9 mouse cellular contexts compared by ENCODE assay signal in genomic region chr13:114455788-114456187, GRCm38 (mm10). TPM values are rescaled to one million over a fixed set of nuclear protein-coding genes. Genes with fewer than 3 reads are reported as not detected.
DNase-seq lines count a peak whose midpoint lies in the region; ATAC-seq and TF ChIP-seq lines count a peak whose summit lies in the region.
"Had no signal": no experiment of that assay in that cellular context is flagged by ENCODE, and none has a peak within 500 bp of the region (broad histone marks: within the 10 kb centered on the region; RNA-seq: fewer than 3 reads in every experiment).

No protein-coding gene starts in this region.

- H3K4me2 ChIP-seq in lung, embryonic 16.5 days (ENCODE audit: low read depth, low read length): peak overlapping the region; percentile 55
- peak overlapping the region; percentile 95 for H3K4me2 ChIP-seq in limb, embryonic 14.5 days (replicated peaks; ENCODE audit: low read depth, low read length, severe bottlenecking)
- H3K4me2 ChIP-seq in stomach, embryonic 14.5 days (replicated peaks; ENCODE audit: low read depth, low read length): peak overlapping the region; percentile 96

- H3K36me3 ChIP-seq in lung, embryonic 16.5 days (ENCODE audit: control insufficient read depth, insufficient read depth, low read length): no peaks in the 10 kb centered on the region
- H3K36me3 ChIP-seq in limb, embryonic 14.5 days (ENCODE audit: control insufficient read depth, insufficient read depth, low read length): no peaks in the 10 kb centered on the region; the same call in 1 of the 2 replicates
- no peaks in the 10 kb centered on the region for H3K36me3 ChIP-seq in stomach, embryonic 14.5 days (ENCODE audit: control insufficient read depth, insufficient read depth, low read length)

- H3K27ac ChIP-seq in lung, embryonic 16.5 days (ENCODE audit: low read length): no peak overlapping the region
- H3K27ac ChIP-seq in limb, embryonic 14.5 days (replicated peaks; ENCODE audit: low read depth, low read length): no peak overlapping the region
- H3K27ac ChIP-seq in stomach, embryonic 14.5 days (ENCODE audit: low read length): no peak overlapping the region

- H3K27me3 ChIP-seq in lung, embryonic 16.5 days (ENCODE audit: control insufficient read depth, insufficient read depth, low read depth, low read length): peaks cover 52% of the 10 kb centered on the region
- H3K27me3 ChIP-seq in limb, embryonic 14.5 days (ENCODE audit: control insufficient read depth, insufficient read depth, low read length): peaks cover 23% of the 10 kb centered on the region; the same call in 1 of the 2 replicates
- 0 out of 2 replicates have a peak, but pooled peaks cover 6% of the 10 kb centered on the region for H3K27me3 ChIP-seq in stomach, embryonic 14.5 days (ENCODE audit: control insufficient read depth, insufficient read depth, low read length)

- H3K4me1 ChIP-seq in lung, embryonic 16.5 days (replicated peaks; ENCODE audit: control insufficient read depth, insufficient read depth, low read length): peaks cover 24% of the 10 kb centered on the region
- H3K4me1 ChIP-seq in limb, embryonic 14.5 days (ENCODE audit: control insufficient read depth, insufficient read depth, low read length): peaks cover 9% of the 10 kb centered on the region; the same call in 1 of the 2 replicates
- H3K4me1 ChIP-seq in stomach, embryonic 14.5 days (ENCODE audit: control insufficient read depth, insufficient read depth, low read length): peaks cover 2% of the 10 kb centered on the region; the same call in 1 of the 2 replicates

- no peak for ATAC-seq in lung, embryonic 16.5 days (ENCODE audit: low read depth)
- ATAC-seq in limb, embryonic 14.5 days (ENCODE audit: low FRiP score, low read depth): no peak
- no peak for ATAC-seq in stomach, embryonic 14.5 days (ENCODE audit: insufficient number of reproducible peaks, insufficient read depth, low FRiP score, low read depth)

- TF ChIP-seq POLR2A in limb, embryonic 14.5 days (IDR thresholded peaks at IDR 0.05; ENCODE audit: borderline replicate concordance, extremely low read depth, insufficient read depth, insufficient read length): no peak

- intact Hi-C loops in gastrocnemius, postnatal 14 days (cut with DNase I; ENCODE audit: low total_unique reads): loop anchor here (5.0 kb wide), 1 partner anchor 378 kb away; no protein-coding TSS in a partner anchor

- 0 out of 2 replicates have a peak, but pooled peaks cover 3% of the 10 kb centered on the region for H3K9me3 ChIP-seq in lung, embryonic 16.5 days (ENCODE audit: control insufficient read depth, low read length)
- H3K9me3 ChIP-seq in limb, embryonic 14.5 days (ENCODE audit: control insufficient read depth, low read length): no peaks in the 10 kb centered on the region
- no peaks in the 10 kb centered on the region for H3K9me3 ChIP-seq in stomach, embryonic 14.5 days (ENCODE audit: control insufficient read depth, low read depth, low read length)

- 44% methylated on average over 13 of the region's 13 CpGs for WGBS in lung, embryonic 16.5 days
- 48% methylated on average over 13 of the region's 13 CpGs for WGBS in limb, embryonic 14.5 days
- 49% methylated on average over 13 of the region's 13 CpGs for WGBS in stomach, embryonic 14.5 days

- H3K4me3 ChIP-seq in lung, embryonic 16.5 days (ENCODE audit: low read length): peak overlapping the region; percentile 32
- peak overlapping the region; percentile 59 for H3K4me3 ChIP-seq in limb, embryonic 14.5 days (replicated peaks; ENCODE audit: low read length)
- peak overlapping the region; percentile 50 for H3K4me3 ChIP-seq in stomach, embryonic 14.5 days (ENCODE audit: low read depth, low read length)

- no peak overlapping the region for H3K9ac ChIP-seq in lung, embryonic 16.5 days (ENCODE audit: low read length)
- H3K9ac ChIP-seq in limb, embryonic 14.5 days (ENCODE audit: low read depth, low read length, severe bottlenecking): 0 out of 2 replicates have a peak overlapping the region, but pooled peaks have one; percentile 7
- no peak overlapping the region for H3K9ac ChIP-seq in stomach, embryonic 14.5 days (replicated peaks; ENCODE audit: low read depth, low read length)

- peak; percentile 3 to 6 for DNase-seq in cerebellum, postnatal 10 days
- DNase-seq in cerebellum, adult 9-10 months: no peak
- no peak for DNase-seq in lung, postnatal 4 days
- DNase-seq in limb, embryonic 14.5 days (ENCODE audit: low spot score): no peak
- no peak for DNase-seq in adipocyte (ENCODE audit: low spot score)
- DNase-seq in gastrocnemius, postnatal 14 days: no peak
- DNase-seq: spleen, adult 18-20 months had no signal

RNA-seq across cellular contexts. Expression of gene Fst, which starts 3.0 kb away (rescaled TPM):
- polyA plus RNA-seq in lung, embryonic 16.5 days (2015; fragmentation: Nextera tagmentation; extraction: Ambion mirVana): 1.5 and 2.1 TPM in 2 replicates
- polyA plus RNA-seq in limb, embryonic 14.5 days (2012; rRNA removed): 32.1 and 32.9 TPM in 2 replicates
- polyA plus RNA-seq in limb, embryonic 14.5 days (2014; fragmentation: Nextera tagmentation; extraction: Ambion mirVana): 57.0 and 58.0 TPM in 2 replicates
- polyA plus RNA-seq in stomach, embryonic 14.5 days (2014; fragmentation: Nextera tagmentation; extraction: Ambion mirVana): 81.2 and 85.0 TPM in 2 replicates
- 10 to 100 TPM; 11.7 to 15.2 TPM for total RNA-seq in gastrocnemius, postnatal 14 days (2021)

Comparison
In these comparisons a context has a peak if more than half of its experiments do, and no peak if none do; other contexts are left out.
1. DNase-seq: peak in cerebellum, postnatal 10 days (2 of 2); none in cerebellum, adult 9-10 months (single experiment), lung, postnatal 4 days (0 of 2), limb, embryonic 14.5 days (single experiment), adipocyte (single experiment) and gastrocnemius, postnatal 14 days (single experiment).
2. RNA of gene Fst, which starts 3.0 kb away (polyA plus RNA-seq): 81.2 to 85.0 TPM in stomach, embryonic 14.5 days and 32.1 to 58.0 TPM in limb, embryonic 14.5 days; 1.5 to 2.1 TPM in lung, embryonic 16.5 days; every median in the first group is over 10 times any median in the second.
3. Peak in every context shown above with its lines, with median percentiles within 50 percentile points of each other: H3K4me2 ChIP-seq and H3K4me3 ChIP-seq.